Mouse (Mus musculus) T-cell, adult 2 months (primary cell): ENCODE measurements at regions not wholly inside any gene's neighbourhood (a gene's known extent, or its start where the extent isn't known, plus 50 kb on each side); places are given as distances from the start of the nearest gene placed in this dataset.

Experiments used
- DNase-seq: peaks from one replicate; pipeline ENCODE4 v3.0.0; 2022; ENCODE audit warnings: low spot score

DNA sequence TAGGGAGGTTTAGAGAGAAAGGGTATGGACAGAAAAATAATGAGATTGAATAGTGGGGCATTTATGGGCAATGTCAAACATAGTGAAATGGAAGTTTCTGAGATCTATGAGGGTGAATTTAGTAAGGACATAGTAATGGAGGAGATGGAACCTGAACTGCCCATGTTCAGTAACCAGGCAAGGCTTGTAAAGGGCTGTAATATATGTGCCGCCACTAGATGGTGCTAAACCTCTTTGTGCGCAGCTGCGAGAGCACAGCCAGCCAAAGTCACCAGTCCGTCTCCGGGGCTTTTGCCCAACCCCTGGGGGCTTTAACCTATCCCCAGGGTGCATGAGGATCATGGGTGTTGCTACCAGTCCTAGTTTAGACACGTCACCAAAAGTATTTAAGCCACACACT is 77.7 kb upstream of the Vmn2r25 start:
- DNase-seq = peak; percentile 12

DNA sequence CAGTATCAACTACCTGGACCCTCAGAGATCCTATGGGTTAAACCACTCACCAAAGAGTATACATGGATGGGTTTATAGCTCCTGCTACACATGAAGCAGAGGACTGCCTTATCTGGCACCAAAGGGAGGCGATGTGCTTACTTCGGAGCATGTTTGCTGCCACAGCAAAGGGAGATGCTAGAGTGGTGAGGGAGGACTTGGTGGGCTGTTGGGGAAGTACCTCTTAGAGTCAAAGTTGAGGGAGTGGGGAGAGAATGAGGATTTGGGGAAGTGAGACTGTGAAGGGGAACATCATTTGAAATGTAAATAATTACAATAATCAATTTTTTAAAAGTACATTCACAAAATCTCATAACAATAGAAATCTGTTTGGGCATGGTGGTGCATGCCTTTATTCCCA is 84.7 kb upstream of the Vmn2r25 start:
- no peak for DNase-seq

DNA sequence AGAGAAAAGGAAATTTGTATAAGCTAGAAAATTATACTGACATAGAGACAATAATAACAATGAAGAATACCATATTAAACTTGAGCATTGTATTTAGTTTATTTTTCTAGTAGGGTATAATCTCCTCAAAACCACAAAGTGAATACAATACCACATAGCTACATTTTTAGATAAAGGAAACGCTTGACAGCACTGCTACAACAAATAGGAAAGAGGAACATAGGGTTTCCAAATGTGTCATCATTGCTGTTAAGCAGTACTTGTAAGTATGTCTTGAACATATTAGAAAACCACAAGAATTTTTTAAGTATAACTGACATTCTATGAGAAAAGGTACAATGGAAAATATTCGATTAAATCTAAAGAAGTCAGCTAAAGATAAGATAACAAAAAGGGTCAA is 63.0 kb upstream of the Vmn2r26 start:
- no peak for DNase-seq

GRCm38 (mm10) chr6:123971180-123971579 is 53.2 kb upstream of the Vmn2r26 start:
- no peak for DNase-seq
